Mouse (Mus musculus) C2C12 (cell line): ENCODE data around the gene Swsap1. TPM values are rescaled to one million over a fixed set of nuclear protein-coding genes. Genes with fewer than 3 reads are reported as not detected.

Experiments used
- H3K27me3 ChIP-seq: one replicate; pipeline ENCODE4 v1.6.1; 2011; ENCODE audit not compliant: control insufficient read depth, insufficient read depth, insufficient read length
- H3K36me3 ChIP-seq: one replicate; pipeline ENCODE4 v1.6.1; 2011; ENCODE audit not compliant: control insufficient read depth, insufficient read depth
- H3K4me3 ChIP-seq: one replicate; pipeline ENCODE4 v1.5.1; 2011; ENCODE audit warnings: mild to moderate bottlenecking, control low read depth; ENCODE audit not compliant: poor library complexity, insufficient read depth, severe bottlenecking
- H3K79me2 ChIP-seq: one replicate; pipeline ENCODE4 v1.6.1; 2011; ENCODE audit not compliant: control insufficient read depth, insufficient read depth
- H3K79me3 ChIP-seq: one replicate; pipeline ENCODE4 v1.6.1; 2011; ENCODE audit warnings: low read depth, control low read depth
- H3ac ChIP-seq: one replicate; pipeline ENCODE3; 2011; ENCODE audit warnings: low read depth; ENCODE audit not compliant: control insufficient read depth, insufficient read length
- CEBPB ChIP-seq: IDR thresholded peaks from one replicate; pipeline ENCODE4 v1.6.1; 2011; ENCODE audit warnings: low read depth, mild to moderate bottlenecking, control low read depth, moderate library complexity
- CTCF ChIP-seq: IDR thresholded peaks from one replicate; pipeline ENCODE4 v1.5.1; 2011; ENCODE audit not compliant: control insufficient read depth, insufficient read depth, insufficient read length
- FOSL1 ChIP-seq: IDR thresholded peaks from one replicate; pipeline ENCODE4 v1.8.0; 2011; ENCODE audit warnings: mild to moderate bottlenecking, low read length; ENCODE audit not compliant: poor library complexity, insufficient read depth, severe bottlenecking
- MAX ChIP-seq: IDR thresholded peaks from one replicate; pipeline ENCODE4 v1.6.1; 2011; ENCODE audit warnings: mild to moderate bottlenecking, control low read depth
- MYOD1 ChIP-seq: IDR thresholded peaks from one replicate; pipeline ENCODE4 v1.6.1; 2011; ENCODE audit warnings: low read depth; ENCODE audit not compliant: control insufficient read depth, insufficient read length
- MYOG ChIP-seq: IDR thresholded peaks from one replicate; pipeline ENCODE4 v1.6.1; 2011; ENCODE audit not compliant: control insufficient read depth, insufficient read length; ENCODE audit errors: extremely low read depth
- USF1 ChIP-seq: IDR thresholded peaks from one replicate; pipeline ENCODE4 v1.6.1; 2011; ENCODE audit warnings: low read depth, mild to moderate bottlenecking, control low read depth, moderate library complexity
- polyA plus RNA-seq: library from polyadenylated mRNA; unstranded; fragments of >200 nt; fragmentation: generic; extraction: Trizol; gene quantifications from one replicate; pipeline ENCODE4 v1.2.1, GENCODE M21; 2012; ENCODE audit warnings: missing spikeins

The Swsap1 gene
- polyA plus RNA-seq, 1 experiment, result 8.7 TPM

- H3ac ChIP-seq, result peak within 1 kb of the TSS; percentile 37
- peak within 1 kb of the TSS; percentile 36 for H3K4me3 ChIP-seq
- no peaks in the 10 kb centered on the region for H3K79me2 ChIP-seq
- H3K36me3 ChIP-seq, result no peaks in the 10 kb centered on the region
- H3K27me3 ChIP-seq, result no peaks in the 10 kb centered on the region
- H3K79me3 ChIP-seq, result no peaks in the 10 kb centered on the region
- TF ChIP-seq USF1 (no peak), CEBPB (no peak), MAX (no peak), FOSL1 (no peak), MYOD1 (no peak), CTCF (no peak), MYOG (no peak)
Measured at GRCm38 (mm10) chr9:21918035-21918592, 37.4 kb upstream of the Swsap1 start, which contains the start of gene Rab3d. Gene Rab3d (minus strand): TSS chr9:21918192.

GRCm38 (mm10) chr9:21918692-21919384, 36.7 kb upstream of the Swsap1 start:
- Histone ChIP-seq H3ac (no peak overlapping the region), H3K4me3 (no peak overlapping the region), H3K79me2 (no peaks in the 10 kb centered on the region), H3K79me3 (no peaks in the 10 kb centered on the region), H3K27me3 (no peaks in the 10 kb centered on the region), H3K36me3 (no peaks in the 10 kb centered on the region)
- TF ChIP-seq CEBPB (no peak), MAX (no peak), CTCF (no peak), USF1 (no peak), MYOG (no peak), MYOD1 (no peak), FOSL1 (no peak)

DNA sequence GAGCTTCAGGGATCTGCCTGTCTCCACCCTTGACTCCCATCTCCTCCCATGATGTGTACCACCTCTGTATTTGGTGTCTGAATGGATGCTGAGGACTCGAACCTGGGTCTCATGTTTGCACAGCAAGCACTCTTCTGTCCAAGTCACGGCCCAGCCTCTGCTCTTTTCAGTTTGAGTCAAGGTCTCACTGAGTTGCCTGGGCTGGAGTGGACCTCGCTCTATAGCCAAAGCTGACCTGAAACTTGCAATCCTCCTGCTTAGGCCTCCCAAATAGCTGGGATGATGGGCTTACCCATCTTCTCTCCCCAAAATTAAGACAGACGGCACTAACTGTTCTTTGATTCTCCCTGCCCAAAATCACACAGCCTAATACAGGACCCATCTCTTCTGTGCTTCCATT, 32.5 kb upstream of the Swsap1 start:
- Histone ChIP-seq H3K4me3 (no peak overlapping the region), H3ac (no peak overlapping the region), H3K79me3 (peaks cover 2% of the 10 kb centered on the region), H3K36me3 (no peaks in the 10 kb centered on the region), H3K27me3 (no peaks in the 10 kb centered on the region), H3K79me2 (peaks cover 16% of the 10 kb centered on the region)
- TF ChIP-seq CTCF, result no peak
- TF ChIP-seq MYOG, result no peak
- no peak for TF ChIP-seq MAX
- TF ChIP-seq CEBPB, result no peak
- no peak for TF ChIP-seq MYOD1
- TF ChIP-seq USF1, result no peak
- TF ChIP-seq FOSL1, result no peak

GRCm38 (mm10) chr9:21923490-21924098, 32.0 kb upstream of the Swsap1 start:
- Histone ChIP-seq H3K4me3 (no peak overlapping the region), H3ac (no peak overlapping the region), H3K79me3 (peaks cover 2% of the 10 kb centered on the region), H3K27me3 (no peaks in the 10 kb centered on the region), H3K79me2 (peaks cover 16% of the 10 kb centered on the region), H3K36me3 (no peaks in the 10 kb centered on the region)
- TF ChIP-seq MAX, result no peak
- TF ChIP-seq MYOG, result no peak
- no peak for TF ChIP-seq FOSL1
- no peak for TF ChIP-seq USF1
- TF ChIP-seq CEBPB, result no peak
- TF ChIP-seq CTCF, result no peak
- no peak for TF ChIP-seq MYOD1

DNA sequence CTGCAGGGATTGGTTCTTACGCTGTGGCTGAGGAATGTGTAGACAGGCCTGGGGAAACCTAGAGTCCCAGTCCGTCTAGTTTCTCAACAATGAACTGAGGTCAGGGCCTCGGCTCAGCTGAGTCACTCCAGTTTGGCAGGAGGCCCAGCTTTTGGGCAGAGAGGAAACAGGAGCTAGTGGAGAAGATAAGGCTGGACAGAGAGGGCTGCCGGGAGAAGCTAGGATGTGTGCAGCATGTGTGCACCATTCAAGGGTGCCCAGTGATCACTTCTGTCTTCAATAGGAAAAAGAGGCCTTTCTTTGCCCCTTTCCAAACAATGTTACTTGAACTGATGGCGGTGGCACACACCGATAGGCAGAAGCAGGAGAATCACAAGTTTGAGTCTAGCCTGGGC, 31.5 kb upstream of the Swsap1 start:
- Histone ChIP-seq H3K4me3 (no peak overlapping the region), H3K79me3 (peaks cover 2% of the 10 kb centered on the region), H3K27me3 (no peaks in the 10 kb centered on the region), H3ac (no peak overlapping the region), H3K79me2 (peaks cover 16% of the 10 kb centered on the region), H3K36me3 (no peaks in the 10 kb centered on the region)
- TF ChIP-seq MAX (no peak), USF1 (no peak), MYOD1 (no peak), MYOG (no peak), FOSL1 (peak; percentile 9), CTCF (no peak), CEBPB (peak; percentile 72)

- H3K4me3 ChIP-seq, result no peak overlapping the region
- peaks cover 2% of the 10 kb centered on the region for H3K79me3 ChIP-seq
- H3K36me3 ChIP-seq, result no peaks in the 10 kb centered on the region
- TF ChIP-seq USF1 (no peak), MYOG (no peak), CTCF (no peak), FOSL1 (no peak), MAX (no peak), CEBPB (no peak), MYOD1 (no peak)
- H3K27me3 ChIP-seq, result no peaks in the 10 kb centered on the region
- no peak overlapping the region for H3ac ChIP-seq
- peaks cover 16% of the 10 kb centered on the region for H3K79me2 ChIP-seq
Measured at GRCm38 (mm10) chr9:21925034-21925433, 30.5 kb upstream of the Swsap1 start.
